Mouse (Mus musculus) CH12.LX (cell line): ENCODE results near the gene Clic5. TPM values are rescaled to one million over a fixed set of nuclear protein-coding genes. Genes with fewer than 3 reads are reported as not detected.

Experiments
- DNase-seq: peaks from one replicate; pipeline ENCODE4 v3.0.0-alpha.2; 2013; ENCODE audit errors: extremely low read depth
- H3K27ac ChIP-seq: 2 replicates; pipeline ENCODE4 v1.5.1; 2012; ENCODE audit warnings: low read depth, mild to moderate bottlenecking, control low read depth, moderate library complexity; ENCODE audit not compliant: insufficient read depth
- H3K27me3 ChIP-seq: replicated peaks from 2 replicates; pipeline ENCODE3; 2012; ENCODE audit warnings: inconsistent platforms
- H3K36me3 ChIP-seq, 2 experiments: replicated peaks in 1 of 2; 2 replicates each; pipeline versions ENCODE3 to v1.6.1; 2012; ENCODE audit warnings: inconsistent platforms in 1 of 2, low read length in 1 of 2, mild to moderate bottlenecking in 1 of 2, mixed read lengths in 1 of 2, moderate library complexity in 1 of 2; ENCODE audit not compliant: control insufficient read depth in 1 of 2, insufficient read depth in 1 of 2
- H3K4me1 ChIP-seq, 2 experiments: 2 replicates each; pipeline ENCODE4 v1.6.1; 2012; ENCODE audit warnings: inconsistent platforms in 1 of 2, moderate library complexity in 1 of 2; ENCODE audit not compliant: insufficient read depth in 2 of 2, control insufficient read depth in 1 of 2
- H3K4me2 ChIP-seq: 2 replicates; pipeline ENCODE4 v1.6.1; 2012; ENCODE audit warnings: low read depth, mild to moderate bottlenecking, control low read depth; ENCODE audit not compliant: poor library complexity, insufficient read depth, severe bottlenecking
- H3K4me3 ChIP-seq, 3 experiments: fragments of 150-350 bp in 1 of 3; sonication (generic) in 1 of 3; replicated peaks in 1 of 3; 2 replicates each; pipeline versions ENCODE3 to v1.5.1; 2011 to 2012; ENCODE audit warnings: low read depth in 2 of 3, low read length in 2 of 3, mild to moderate bottlenecking in 2 of 3, moderate library complexity in 2 of 3, control low read depth in 1 of 3, improper control_type of control experiment in 1 of 3, inconsistent platforms in 1 of 3, mixed read lengths in 1 of 3; ENCODE audit not compliant: poor library complexity in 1 of 3
- H3K79me2 ChIP-seq: replicated peaks from 2 replicates; pipeline ENCODE4 v1.6.1; 2012; ENCODE audit warnings: mild to moderate bottlenecking, moderate library complexity; ENCODE audit not compliant: control insufficient read depth, poor library complexity, insufficient read depth, severe bottlenecking; ENCODE audit errors: extremely low read depth
- H3K9ac ChIP-seq: 2 replicates; pipeline ENCODE4 v1.6.1; 2012; ENCODE audit warnings: low read depth, mild to moderate bottlenecking, control low read depth, moderate library complexity; ENCODE audit not compliant: insufficient read depth
- H3K9me3 ChIP-seq: replicated peaks from 2 replicates; pipeline ENCODE3; 2012; ENCODE audit warnings: low read length, inconsistent platforms, mixed read lengths
- BHLHE40 ChIP-seq: IDR thresholded peaks from 2 replicates; pipeline ENCODE4 v1.6.1; 2011; ENCODE audit warnings: mild to moderate bottlenecking, low read depth, low read length, improper control_type of control experiment
- CHD1 ChIP-seq: IDR thresholded peaks from 2 replicates; pipeline ENCODE4 v1.6.1; 2012; ENCODE audit warnings: low read depth, low read length, improper control_type of control experiment, inconsistent platforms
- CHD2 ChIP-seq: IDR thresholded peaks from 2 replicates; pipeline ENCODE4 v1.6.1; 2011; ENCODE audit warnings: low read length, improper control_type of control experiment
- CTCF ChIP-seq, 2 experiments: IDR thresholded peaks in 1 of 2; conservative IDR thresholded peaks in 1 of 2; 2 replicates each; pipeline ENCODE4 v1.5.1; 2011 to 2012; ENCODE audit warnings: low read depth in 2 of 2, low read length in 2 of 2, improper control_type of control experiment in 1 of 2, inconsistent platforms in 1 of 2, mild to moderate bottlenecking in 1 of 2, moderate library complexity in 1 of 2
- E2F4 ChIP-seq: IDR thresholded peaks from 2 replicates; pipeline ENCODE4 v1.6.1; 2011; ENCODE audit warnings: low read depth, low read length, improper control_type of control experiment; ENCODE audit not compliant: insufficient replicate concordance
- ELF1 ChIP-seq: IDR thresholded peaks from 2 replicates; pipeline ENCODE4 v1.6.1; 2014; ENCODE audit warnings: low read depth, mild to moderate bottlenecking, inconsistent platforms, low read length, improper control_type of control experiment
- EP300 ChIP-seq: IDR thresholded peaks from 2 replicates; pipeline ENCODE4 v1.6.1; 2011; ENCODE audit warnings: low read length, improper control_type of control experiment
- ETS1 ChIP-seq: conservative IDR thresholded peaks from 2 replicates; pipeline ENCODE4 v1.6.1; 2012; ENCODE audit warnings: low read depth, mild to moderate bottlenecking, inconsistent platforms, low read length, improper control_type of control experiment, moderate library complexity
- GABPA ChIP-seq: IDR thresholded peaks from 2 replicates; pipeline ENCODE4 v1.6.1; 2012; ENCODE audit warnings: low read depth, low read length, improper control_type of control experiment, inconsistent platforms; ENCODE audit not compliant: insufficient replicate concordance
- HCFC1 ChIP-seq: IDR thresholded peaks from 2 replicates; pipeline ENCODE4 v1.6.1; 2012; ENCODE audit warnings: low read depth, mild to moderate bottlenecking, inconsistent platforms, low read length, improper control_type of control experiment
- IRF4 ChIP-seq: IDR thresholded peaks from 2 replicates; pipeline ENCODE4 v1.6.1; 2014; ENCODE audit warnings: low read depth, mild to moderate bottlenecking, inconsistent platforms, low read length, improper control_type of control experiment
- JUN ChIP-seq: IDR thresholded peaks from 2 replicates; pipeline ENCODE4 v1.6.1; 2011; ENCODE audit warnings: low read depth, mild to moderate bottlenecking, low read length, improper control_type of control experiment, moderate library complexity; ENCODE audit not compliant: insufficient read depth
- JUND ChIP-seq: conservative IDR thresholded peaks from 2 replicates; pipeline ENCODE4 v1.6.1; 2011; ENCODE audit warnings: low read depth, low read length, improper control_type of control experiment
- KAT2A ChIP-seq: IDR thresholded peaks from 2 replicates; pipeline ENCODE4 v1.6.1; 2012; ENCODE audit warnings: low read length, improper control_type of control experiment, inconsistent platforms; ENCODE audit not compliant: insufficient replicate concordance
- MAFK ChIP-seq: IDR thresholded peaks from 2 replicates; pipeline ENCODE4 v1.6.1; 2011; ENCODE audit warnings: low read length, improper control_type of control experiment; ENCODE audit not compliant: insufficient replicate concordance
- MAX ChIP-seq: IDR thresholded peaks from 2 replicates; pipeline ENCODE4 v1.6.1; 2011; ENCODE audit warnings: low read length, improper control_type of control experiment
- MAZ ChIP-seq: IDR thresholded peaks from 2 replicates; pipeline ENCODE4 v1.6.1; 2012; ENCODE audit warnings: low read depth, mild to moderate bottlenecking, inconsistent platforms, low read length, improper control_type of control experiment, moderate library complexity
- MEF2A ChIP-seq: IDR thresholded peaks from 2 replicates; pipeline ENCODE4 v1.6.1; 2014; ENCODE audit warnings: low read depth, mild to moderate bottlenecking, inconsistent platforms, low read length, improper control_type of control experiment, borderline replicate concordance
- MXI1 ChIP-seq: IDR thresholded peaks from 2 replicates; pipeline ENCODE4 v1.6.1; 2011; ENCODE audit warnings: mild to moderate bottlenecking, low read depth, low read length, improper control_type of control experiment
- MYC ChIP-seq: IDR thresholded peaks from 2 replicates; pipeline ENCODE4 v1.6.1; 2011; ENCODE audit warnings: low read depth, mild to moderate bottlenecking, improper control_type of control experiment, low read length
- NELFE ChIP-seq: IDR thresholded peaks from 2 replicates; pipeline ENCODE4 v1.6.1; 2011; ENCODE audit warnings: low read depth, low read length, improper control_type of control experiment
- NRF1 ChIP-seq: IDR thresholded peaks from 2 replicates; pipeline ENCODE4 v1.6.1; 2014; ENCODE audit warnings: low read depth, mild to moderate bottlenecking, inconsistent platforms, low read length, improper control_type of control experiment, moderate library complexity
- PAX5 ChIP-seq: IDR thresholded peaks from 2 replicates; pipeline ENCODE4 v1.6.1; 2012; ENCODE audit warnings: low read length, inconsistent platforms, mixed read lengths
- POLR2A ChIP-seq: IDR thresholded peaks from 2 replicates; pipeline ENCODE4 v1.6.1; 2011; ENCODE audit warnings: low read depth, mild to moderate bottlenecking, improper control_type of control experiment, low read length
- POLR2AphosphoS2 ChIP-seq: IDR thresholded peaks from 2 replicates; pipeline ENCODE4 v1.6.1; 2011; ENCODE audit warnings: low read depth, low read length, improper control_type of control experiment
- RAD21 ChIP-seq: IDR thresholded peaks from 2 replicates; pipeline ENCODE4 v1.6.1; 2011; ENCODE audit warnings: low read depth, mild to moderate bottlenecking, low read length, improper control_type of control experiment, moderate library complexity
- RCOR1 ChIP-seq: conservative IDR thresholded peaks from 2 replicates; pipeline ENCODE4 v1.6.1; 2012; ENCODE audit warnings: low read depth, mild to moderate bottlenecking, inconsistent platforms, low read length, improper control_type of control experiment
- SIN3A ChIP-seq: IDR thresholded peaks from 2 replicates; pipeline ENCODE4 v1.6.1; 2012; ENCODE audit warnings: low read length, improper control_type of control experiment, inconsistent platforms
- SMC3 ChIP-seq: IDR thresholded peaks from 2 replicates; pipeline ENCODE4 v1.6.1; 2011; ENCODE audit warnings: low read depth, low read length, improper control_type of control experiment
- TBP ChIP-seq: conservative IDR thresholded peaks from 2 replicates; pipeline ENCODE4 v1.6.1; 2011; ENCODE audit warnings: low read depth, low read length, improper control_type of control experiment
- TCF12 ChIP-seq: IDR thresholded peaks from 2 replicates; pipeline ENCODE4 v1.6.1; 2014; ENCODE audit warnings: low read depth, mild to moderate bottlenecking, inconsistent platforms, low read length, improper control_type of control experiment
- UBTF ChIP-seq: IDR thresholded peaks from 2 replicates; pipeline ENCODE4 v1.6.1; 2012; ENCODE audit warnings: low read depth, mild to moderate bottlenecking, inconsistent platforms, low read length, improper control_type of control experiment, moderate library complexity
- USF1 ChIP-seq: IDR thresholded peaks from 2 replicates; pipeline ENCODE4 v1.6.1; 2014; ENCODE audit warnings: low read depth, mild to moderate bottlenecking, inconsistent platforms, low read length, improper control_type of control experiment
- USF2 ChIP-seq: conservative IDR thresholded peaks from 2 replicates; pipeline ENCODE4 v1.6.1; 2011; ENCODE audit warnings: low read depth, low read length, improper control_type of control experiment
- ZC3H11A ChIP-seq: IDR thresholded peaks from 2 replicates; pipeline ENCODE4 v1.6.1; 2012; ENCODE audit warnings: low read depth, mild to moderate bottlenecking, inconsistent platforms, low read length, improper control_type of control experiment
- ZKSCAN1 ChIP-seq: IDR thresholded peaks from 2 replicates; pipeline ENCODE4 v1.6.1; 2012; ENCODE audit warnings: low read depth, inconsistent platforms, low read length, improper control_type of control experiment, borderline replicate concordance
- ZMIZ1 ChIP-seq: IDR thresholded peaks from 2 replicates; pipeline ENCODE4 v1.6.1; 2012; ENCODE audit warnings: low read depth, mild to moderate bottlenecking, inconsistent platforms, low read length, improper control_type of control experiment
- ZNF384 ChIP-seq: IDR thresholded peaks from 2 replicates; pipeline ENCODE4 v1.6.1; 2012; ENCODE audit warnings: low read depth, low read length, improper control_type of control experiment, inconsistent platforms
- dilution Hi-C: fragments of 300-500 bp; cut with MboI; formaldehyde crosslinking; loops from 2 replicates; pipeline ENCODE4 v1.14.3; 2020; ENCODE audit warnings: low sequenced_read_pairs; ENCODE audit not compliant: extremely low pct_unique_long_range_greater_than_20kb, extremely low pct_ligation_motif_present
- in situ Hi-C: fragments of 300-500 bp; cut with MboI; formaldehyde crosslinking; loops from 3 replicates; pipeline ENCODE4 v1.14.3; 2019; ENCODE audit warnings: low sequenced_read_pairs, low pct_ligation_motif_present, low pct_unique_long_range_greater_than_20kb, mixed read lengths
- polyA plus RNA-seq: library from polyadenylated mRNA; unstranded; fragments of >175 nt; gene quantifications from 2 replicates; pipeline ENCODE4 v1.2.1, GENCODE M21; 2012; ENCODE audit warnings: low read depth; ENCODE audit not compliant: insufficient read length
- total RNA-seq, 2 experiments: library from RNA; depleted of rRNA; stranded (reverse); fragments of 300-350 nt in 1 of 2; fragments of >200 nt in 1 of 2; gene quantifications; 2 replicates each; pipeline ENCODE4 v1.2.3; 2012 to 2014

The Clic5 gene
- total and polyA plus RNA-seq, 3 experiments = not detected

DNA sequence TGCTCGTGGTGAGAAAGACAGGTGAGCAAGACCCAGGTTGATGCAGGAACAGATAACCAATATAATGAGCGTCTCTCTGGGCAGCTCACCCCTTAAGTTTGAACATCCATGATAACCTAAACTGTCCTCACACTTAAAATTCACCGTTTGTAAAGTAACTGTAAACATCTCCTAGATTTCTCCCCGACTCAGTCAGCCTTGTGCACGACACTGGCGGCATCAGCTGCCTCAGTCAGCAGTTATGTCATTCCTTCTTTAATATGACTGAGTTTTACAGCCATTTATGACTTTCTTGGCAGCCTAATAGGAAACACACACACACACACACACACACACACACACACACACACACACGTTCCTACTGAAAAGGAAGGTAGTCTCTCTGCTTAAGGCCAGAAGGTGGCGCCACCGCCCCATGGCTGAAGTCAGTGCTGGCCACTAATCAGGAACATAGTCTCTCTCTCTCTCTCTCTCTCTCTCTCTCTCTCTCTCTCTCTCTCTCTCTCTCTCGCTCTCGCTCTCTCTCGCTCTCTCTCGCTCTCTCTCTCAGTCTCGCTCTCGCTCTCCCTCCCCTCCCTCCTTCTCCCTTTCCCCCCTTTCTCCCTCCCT is 73.3 kb downstream of the Clic5 start:
- H3K4me1 ChIP-seq = peaks cover 0 to 4% of the 10 kb centered on the region in 2 experiments; a peak in 1 of 4 replicates
- no peak overlapping the region for H3K9ac ChIP-seq
- no peaks in the 10 kb centered on the region for H3K9me3 ChIP-seq
- no peaks in the 10 kb centered on the region for H3K79me2 ChIP-seq
- in situ Hi-C loops = loop anchor here (10.0 to 25.0 kb wide), 4 partner anchors 176 to 1113 kb away; no protein-coding TSS in a partner anchor
- no peak overlapping the region; the same call in 1 of the 2 replicates for H3K4me2 ChIP-seq
- H3K4me3 ChIP-seq = no peak overlapping the region
- DNase-seq = peak; percentile 73
- no peak overlapping the region for H3K27ac ChIP-seq
- H3K27me3 ChIP-seq = peaks cover 25% of the 10 kb centered on the region
- no peaks in the 10 kb centered on the region for H3K36me3 ChIP-seq
- dilution Hi-C loops = no loop called here
- TF ChIP-seq POLR2AphosphoS2 (no peak), ELF1 (0 out of 2 replicates have a peak, but pooled peaks have one; percentile 29), ZMIZ1 (no peak), EP300 (no peak), MAX (no peak), CHD1 (no peak), E2F4 (no peak), SIN3A (no peak), HCFC1 (peak; percentile 29; the same call in 1 of the 2 replicates), CHD2 (no peak), UBTF (no peak), PAX5 (no peak), POLR2A (no peak), MYC (0 out of 2 replicates have a peak, but pooled peaks have one; percentile 17), RCOR1 (no peak), USF2 (no peak), RAD21 (peak; percentile 80), MAZ (peak; percentile 74; the same call in 1 of the 2 replicates), SMC3 (peak; percentile 80), JUN (no peak), CTCF (conservative IDR thresholded peaks at IDR 0.05 in 1 of 2, IDR thresholded peaks at IDR 0.05 in 1 of 2; ENCODE audit: low read depth in 2 of 2, low read length in 2 of 2) (peak; percentile 25 to 79; a peak in 3 of 4 replicates), KAT2A (no peak), MXI1 (no peak), NELFE (0 out of 2 replicates have a peak, but pooled peaks have one; percentile 22), GABPA (no peak), BHLHE40 (no peak), TBP (no peak), TCF12 (0 out of 2 replicates have a peak, but pooled peaks have one; percentile 16), IRF4 (peak; percentile 38; the same call in 1 of the 2 replicates), JUND (peak; percentile 67), USF1 (no peak), MEF2A (no peak), ZC3H11A (peak; percentile 58), NRF1 (no peak), ZNF384 (no peak), ZKSCAN1 (no peak), MAFK (no peak), ETS1 (no peak)
